Mouse (Mus musculus): ENCODE measurements around the gene Ramp1. TPM values are rescaled to one million over a fixed set of nuclear protein-coding genes. Genes with fewer than 3 reads are reported as not detected.
A peak's percentile ranks its signal among the peaks of the same experiment; 100 is the strongest.

Gene Ramp1
- polyA plus RNA-seq (2012; rRNA removed), result 12.1 and 23.5 TPM in 2 replicates

DNA sequence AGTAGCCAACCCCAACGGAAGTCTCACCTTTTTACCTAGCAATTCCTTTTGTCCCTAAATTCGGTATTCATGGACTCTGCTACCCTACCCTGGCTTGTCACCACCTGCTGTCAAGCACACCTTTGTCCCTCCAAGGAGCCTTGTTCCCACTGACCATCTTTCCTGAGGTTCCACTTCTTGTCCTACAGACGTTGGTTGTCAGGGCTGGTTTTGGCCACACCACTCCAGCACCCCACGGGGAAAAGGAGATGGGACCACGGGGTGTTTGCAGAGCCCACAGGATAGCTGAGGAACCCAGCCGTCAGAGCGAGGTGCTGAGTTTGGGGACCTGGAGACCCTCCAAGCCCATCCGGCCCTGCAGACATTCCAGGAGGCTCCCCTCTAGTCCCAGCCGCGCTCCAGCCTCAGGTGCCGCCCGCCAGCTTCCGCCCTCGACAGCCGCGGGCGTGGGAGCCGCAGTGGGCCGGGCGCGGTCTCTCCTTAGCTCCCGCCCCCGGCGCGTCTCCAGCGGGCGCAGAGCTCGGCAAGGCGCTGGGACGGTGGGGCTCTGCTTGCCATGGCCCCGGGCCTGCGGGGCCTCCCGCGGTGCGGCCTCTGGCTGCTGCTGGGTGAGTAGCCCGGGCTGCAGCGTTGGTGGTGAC, at the start of gene Ramp1:
TSS of gene Ramp1 (plus strand) at position 290 of the 641 bp plus-strand sequence.
- 2% methylated on average over 37 of the region's 37 CpGs for WGBS
- TF ChIP-seq CTCF (IDR thresholded peaks at IDR 0.05; ENCODE audit: extremely low read depth, insufficient read length, insufficient replicate concordance, low read depth, low read length) (no peak), POLR2A (IDR thresholded peaks at IDR 0.05; ENCODE audit: low read depth, low read length) (no peak)
- 0 out of 2 replicates have a peak within 1 kb of the TSS, but pooled peaks have one; percentile 17 for H3K27ac ChIP-seq (ENCODE audit: insufficient read depth, low read depth, low read length)

DNA sequence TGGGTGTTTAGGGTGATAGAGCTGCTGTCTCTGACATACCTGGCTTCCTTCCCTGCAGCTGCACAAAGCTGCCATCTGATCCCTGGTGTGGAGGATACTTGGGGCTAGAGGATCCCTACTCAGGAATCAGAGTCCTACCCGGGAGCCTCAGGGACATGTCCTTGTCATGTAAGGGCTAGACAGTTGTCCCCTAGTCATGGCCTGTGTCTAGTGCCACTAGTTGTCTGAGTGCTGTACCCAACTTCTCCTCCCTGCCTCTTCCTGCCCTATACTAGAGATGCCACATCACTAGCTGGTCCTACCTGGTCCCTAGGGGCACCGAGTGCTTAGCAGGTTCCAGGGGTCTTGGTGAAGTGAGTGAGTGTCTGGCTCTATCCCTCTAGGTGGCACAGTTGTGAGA, 42.6 kb upstream of the Ramp1 start:
- H3K27me3 ChIP-seq (ENCODE audit: control insufficient read depth, insufficient read depth, low read length), result no peaks in the 10 kb centered on the region
- TF ChIP-seq POLR2A (IDR thresholded peaks at IDR 0.05; ENCODE audit: low read depth, low read length), result no peak
- no peak for TF ChIP-seq CTCF (IDR thresholded peaks at IDR 0.05; ENCODE audit: extremely low read depth, insufficient read length, insufficient replicate concordance, low read depth, low read length)
- H3K27ac ChIP-seq (ENCODE audit: insufficient read depth, low read depth, low read length), result no peak overlapping the region
- 74% methylated on average over 2 of the region's 2 CpGs for WGBS
- no peaks in the 10 kb centered on the region for H3K36me3 ChIP-seq (ENCODE audit: control insufficient read depth, insufficient read depth, low read length)
- no peak overlapping the region for H3K4me3 ChIP-seq (ENCODE audit: low read depth, low read length)
- H3K4me1 ChIP-seq (ENCODE audit: control insufficient read depth, insufficient read depth, insufficient read length, low read length), result no peaks in the 10 kb centered on the region

More for the DNA sequence above, at the start of gene Ramp1:
- H3K36me3 ChIP-seq (ENCODE audit: control insufficient read depth, insufficient read depth, low read length), result no peaks in the 10 kb centered on the region
- peaks cover 6% of the 10 kb centered on the region; the same call in 1 of the 2 replicates for H3K4me1 ChIP-seq (ENCODE audit: control insufficient read depth, insufficient read depth, insufficient read length, low read length)
- peak within 1 kb of the TSS; percentile 61 for H3K4me3 ChIP-seq (ENCODE audit: low read depth, low read length)
- H3K27me3 ChIP-seq (ENCODE audit: control insufficient read depth, insufficient read depth, low read length), result peaks cover 5% of the 10 kb centered on the region; the same call in 1 of the 2 replicates

DNA sequence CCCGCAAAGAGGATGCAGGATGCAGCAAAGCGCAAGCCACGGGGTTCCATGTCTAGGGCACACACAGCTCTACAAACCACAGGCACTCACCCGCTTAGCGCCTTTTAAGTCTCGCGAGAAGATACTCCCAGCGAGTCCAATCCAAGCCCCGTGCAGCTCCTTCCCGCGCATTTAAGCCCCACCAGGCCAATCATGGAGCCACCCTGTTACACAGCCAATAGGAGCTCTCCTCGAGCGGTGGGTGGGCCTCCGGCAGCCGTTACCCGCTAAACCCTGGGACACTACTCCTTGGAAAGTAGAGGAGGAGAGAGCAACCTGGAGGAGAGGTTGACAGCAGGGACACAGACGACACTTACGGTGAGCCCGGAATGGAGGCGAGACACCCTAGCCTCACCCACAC, 34.8 kb upstream of the Ramp1 start, which contains the start of gene Rbm44:
TSS of gene Rbm44 (plus strand) at position 277 of the 400 bp plus-strand sequence.
- 75% methylated on average over 20 of the region's 20 CpGs for WGBS
- Histone ChIP-seq H3K27me3 (ENCODE audit: control insufficient read depth, insufficient read depth, low read length) (no peaks in the 10 kb centered on the region), H3K36me3 (ENCODE audit: control insufficient read depth, insufficient read depth, low read length) (no peaks in the 10 kb centered on the region), H3K4me1 (ENCODE audit: control insufficient read depth, insufficient read depth, insufficient read length, low read length) (no peaks in the 10 kb centered on the region), H3K27ac (ENCODE audit: insufficient read depth, low read depth, low read length) (no peak within 1 kb of the TSS), H3K4me3 (ENCODE audit: low read depth, low read length) (peak within 1 kb of the TSS; percentile 13; the same call in 1 of the 2 replicates)
- TF ChIP-seq POLR2A (IDR thresholded peaks at IDR 0.05; ENCODE audit: low read depth, low read length) (no peak), CTCF (IDR thresholded peaks at IDR 0.05; ENCODE audit: extremely low read depth, insufficient read length, insufficient replicate concordance, low read depth, low read length) (no peak)

DNA sequence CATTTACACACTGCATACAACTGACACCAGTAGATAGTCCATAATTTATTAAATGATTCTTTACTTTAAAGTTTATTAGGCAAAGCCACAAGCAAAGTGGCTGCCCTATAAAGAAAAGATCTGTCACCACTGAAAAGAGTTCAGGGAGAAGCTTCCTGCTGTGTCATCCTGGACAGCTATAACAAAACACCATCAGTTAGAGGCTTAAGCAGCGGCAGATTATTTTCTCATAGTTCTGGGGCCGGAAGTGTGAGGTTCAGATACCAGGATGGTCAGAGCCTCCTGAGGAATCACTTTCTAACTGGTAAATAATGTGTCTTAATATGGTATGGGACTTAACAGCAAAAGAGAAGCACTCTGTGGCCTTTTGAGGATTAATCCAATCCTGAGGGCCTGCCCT, 28.1 kb upstream of the Ramp1 start:
- Histone ChIP-seq H3K36me3 (ENCODE audit: control insufficient read depth, insufficient read depth, low read length) (no peaks in the 10 kb centered on the region), H3K4me1 (ENCODE audit: control insufficient read depth, insufficient read depth, insufficient read length, low read length) (no peaks in the 10 kb centered on the region), H3K27ac (ENCODE audit: insufficient read depth, low read depth, low read length) (no peak overlapping the region), H3K27me3 (ENCODE audit: control insufficient read depth, insufficient read depth, low read length) (no peaks in the 10 kb centered on the region), H3K4me3 (ENCODE audit: low read depth, low read length) (no peak overlapping the region)
- TF ChIP-seq CTCF (IDR thresholded peaks at IDR 0.05; ENCODE audit: extremely low read depth, insufficient read length, insufficient replicate concordance, low read depth, low read length) (no peak), POLR2A (IDR thresholded peaks at IDR 0.05; ENCODE audit: low read depth, low read length) (no peak)
- 83% methylated on average over 2 of the region's 2 CpGs for WGBS

DNA sequence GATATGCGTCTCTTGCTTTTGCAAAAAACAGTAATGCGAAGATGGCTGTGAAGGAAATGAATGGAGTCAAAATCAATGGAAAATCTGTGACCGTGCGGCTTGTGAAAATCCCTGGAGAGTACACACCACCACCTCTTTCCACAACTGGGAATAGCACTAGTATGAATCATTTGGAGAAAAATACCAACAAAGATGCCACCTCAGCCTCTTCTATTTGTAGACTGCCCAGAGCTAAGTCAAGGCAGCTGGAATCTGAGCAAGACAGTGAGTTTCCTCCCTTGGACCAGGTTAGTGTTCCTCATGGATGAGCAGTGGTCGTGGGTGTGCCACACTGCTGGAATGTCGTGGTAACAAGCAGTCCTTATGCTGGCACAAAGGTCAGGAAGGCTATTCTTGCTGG, 12.8 kb upstream of the Ramp1 start:
- H3K4me1 ChIP-seq (ENCODE audit: control insufficient read depth, insufficient read depth, insufficient read length, low read length), result no peaks in the 10 kb centered on the region
- no peak overlapping the region for H3K4me3 ChIP-seq (ENCODE audit: low read depth, low read length)
- no peaks in the 10 kb centered on the region for H3K36me3 ChIP-seq (ENCODE audit: control insufficient read depth, insufficient read depth, low read length)
- 66% methylated on average over 6 of the region's 6 CpGs for WGBS
- peaks cover 2% of the 10 kb centered on the region; the same call in 1 of the 2 replicates for H3K27me3 ChIP-seq (ENCODE audit: control insufficient read depth, insufficient read depth, low read length)
- H3K27ac ChIP-seq (ENCODE audit: insufficient read depth, low read depth, low read length), result no peak overlapping the region
- TF ChIP-seq POLR2A (IDR thresholded peaks at IDR 0.05; ENCODE audit: low read depth, low read length) (no peak), CTCF (IDR thresholded peaks at IDR 0.05; ENCODE audit: extremely low read depth, insufficient read length, insufficient replicate concordance, low read depth, low read length) (no peak)

DNA sequence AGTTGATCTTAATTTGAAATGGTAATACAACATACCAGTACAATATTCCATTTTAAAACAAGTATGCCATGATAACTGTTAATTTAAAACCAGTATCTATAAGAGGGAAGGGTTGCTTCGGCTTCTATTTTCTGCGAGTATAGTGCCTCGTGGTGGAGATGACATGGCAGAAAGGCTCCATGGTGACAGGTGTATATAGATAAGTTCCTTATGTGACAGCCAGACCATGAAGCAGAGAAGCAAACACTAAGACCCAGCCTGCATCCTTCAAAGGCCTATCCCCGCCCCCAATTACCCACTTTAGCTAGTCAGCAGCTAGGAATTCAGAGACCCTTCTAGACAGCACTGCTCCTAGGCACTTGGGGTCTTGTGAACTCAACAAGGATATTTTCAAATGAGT, 10.5 kb upstream of the Ramp1 start:
- WGBS, result 79% methylated on average over 4 of the region's 4 CpGs

DNA sequence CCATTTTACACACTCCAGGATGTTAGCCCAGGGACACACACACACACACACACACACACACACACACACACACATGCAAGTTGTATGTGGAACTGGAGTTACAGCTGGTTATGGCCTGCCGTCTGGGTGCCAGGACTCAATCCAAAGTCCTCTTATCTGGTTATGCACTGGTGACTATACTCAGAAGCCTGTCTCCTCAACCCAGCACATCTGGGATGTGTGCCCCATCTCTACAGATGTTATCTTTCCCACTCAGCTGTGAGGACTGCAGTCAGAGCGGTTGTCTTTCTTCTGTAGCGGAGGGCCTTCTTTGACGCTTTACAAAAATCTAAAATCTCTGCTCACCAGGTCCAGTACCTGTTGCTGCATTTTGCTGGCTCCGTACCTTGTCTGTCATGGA, 4.8 kb upstream of the Ramp1 start:
- Histone ChIP-seq H3K27ac (ENCODE audit: insufficient read depth, low read depth, low read length) (no peak overlapping the region), H3K27me3 (ENCODE audit: control insufficient read depth, insufficient read depth, low read length) (no peaks in the 10 kb centered on the region; the same call in 1 of the 2 replicates)
- WGBS, result 85% methylated on average over 5 of the region's 5 CpGs

More for the DNA sequence above, 10.5 kb upstream of the Ramp1 start:
- H3K27me3 ChIP-seq (ENCODE audit: control insufficient read depth, insufficient read depth, low read length), result peaks cover 2% of the 10 kb centered on the region; the same call in 1 of the 2 replicates
- no peak for TF ChIP-seq POLR2A (IDR thresholded peaks at IDR 0.05; ENCODE audit: low read depth, low read length)
- TF ChIP-seq CTCF (IDR thresholded peaks at IDR 0.05; ENCODE audit: extremely low read depth, insufficient read length, insufficient replicate concordance, low read depth, low read length), result no peak
- H3K36me3 ChIP-seq (ENCODE audit: control insufficient read depth, insufficient read depth, low read length), result no peaks in the 10 kb centered on the region
- no peak overlapping the region for H3K27ac ChIP-seq (ENCODE audit: insufficient read depth, low read depth, low read length)
- no peaks in the 10 kb centered on the region for H3K4me1 ChIP-seq (ENCODE audit: control insufficient read depth, insufficient read depth, insufficient read length, low read length)
- no peak overlapping the region for H3K4me3 ChIP-seq (ENCODE audit: low read depth, low read length)

More for the DNA sequence above, 4.8 kb upstream of the Ramp1 start:
- Histone ChIP-seq H3K36me3 (ENCODE audit: control insufficient read depth, insufficient read depth, low read length) (no peaks in the 10 kb centered on the region), H3K4me1 (ENCODE audit: control insufficient read depth, insufficient read depth, insufficient read length, low read length) (0 out of 2 replicates have a peak, but pooled peaks cover 3% of the 10 kb centered on the region), H3K4me3 (ENCODE audit: low read depth, low read length) (no peak overlapping the region)
- TF ChIP-seq POLR2A (IDR thresholded peaks at IDR 0.05; ENCODE audit: low read depth, low read length), result no peak

Measured in small intestine, adult 2 months (tissue).